Mouse (Mus musculus) kidney, embryonic 15.5 days (tissue): Measurements from ENCODE around the gene Hoxa6. TPM values are rescaled to one million over a fixed set of nuclear protein-coding genes. Genes with fewer than 3 reads are reported as not detected.

Experiments used
- ATAC-seq: fragments of 200-750 bp; cut with Nextera tagmentation; replicated peaks from 2 replicates; pipeline ENCODE4 v1.8.0; 2017; ENCODE audit warnings: moderate TSS enrichment; ENCODE audit not compliant: low FRiP score
- H3K27ac ChIP-seq: fragments of 300-500 bp; sonication (generic); 2 replicates; pipeline ENCODE4 v1.5.1; 2015; ENCODE audit warnings: mild to moderate bottlenecking, inconsistent platforms
- H3K27me3 ChIP-seq: fragments of 300-500 bp; sonication (generic); 2 replicates; pipeline ENCODE4 v1.6.1; 2015; ENCODE audit warnings: inconsistent platforms
- H3K36me3 ChIP-seq: fragments of 300-500 bp; sonication (generic); 2 replicates; pipeline ENCODE4 v1.6.1; 2015; ENCODE audit warnings: inconsistent platforms
- H3K4me1 ChIP-seq: fragments of 300-500 bp; sonication (generic); 2 replicates; pipeline ENCODE4 v1.6.1; 2015; ENCODE audit warnings: inconsistent platforms
- H3K4me2 ChIP-seq: fragments of 300-500 bp; sonication (generic); 2 replicates; pipeline ENCODE4 v1.6.1; 2015; ENCODE audit warnings: moderate library complexity, mild to moderate bottlenecking, inconsistent platforms
- H3K4me3 ChIP-seq: fragments of 300-500 bp; sonication (generic); replicated peaks from 2 replicates; pipeline ENCODE4 v1.5.1; 2015; ENCODE audit warnings: mild to moderate bottlenecking, inconsistent platforms
- H3K9ac ChIP-seq: fragments of 300-500 bp; sonication (generic); 2 replicates; pipeline ENCODE4 v1.6.1; 2015; ENCODE audit warnings: mild to moderate bottlenecking, inconsistent platforms
- H3K9me3 ChIP-seq: fragments of 300-500 bp; sonication (generic); replicated peaks from 2 replicates; pipeline ENCODE4 v1.6.1; 2016; ENCODE audit warnings: inconsistent platforms
- WGBS: fragments of 180-500 bp; shearing (Covaris S2); methylation state at CpG from one replicate; pipeline ENCODE4 v1.1.7; 2015; ENCODE audit warnings: mixed read lengths; 5-methylcytosine and 5-hydroxymethylcytosine counted together
- polyA plus RNA-seq: library from polyadenylated mRNA; unstranded; fragments of >200 nt; fragmentation: Nextera tagmentation; extraction: Ambion mirVana; gene quantifications from 2 replicates; pipeline ENCODE4 v1.2.1, GENCODE M21; 2015

Gene Hoxa6
- polyA plus RNA-seq, 1 experiment from 2014 or later, result 4.3 TPM

GRCm38 (mm10) chr6:52247766-52248637, 39.5 kb upstream of the Hoxa6 start:
- Histone ChIP-seq H3K9ac (peak overlapping the region; percentile 42), H3K9me3 (no peaks in the 10 kb centered on the region), H3K4me2 (peak overlapping the region; percentile 74), H3K4me1 (peaks cover 43% of the 10 kb centered on the region), H3K36me3 (no peaks in the 10 kb centered on the region), H3K4me3 (peak overlapping the region; percentile 39), H3K27ac (peak overlapping the region; percentile 86), H3K27me3 (peaks cover 53% of the 10 kb centered on the region)
- 5% methylated on average over 23 of the region's 23 CpGs for WGBS
- ATAC-seq, result no peak

DNA sequence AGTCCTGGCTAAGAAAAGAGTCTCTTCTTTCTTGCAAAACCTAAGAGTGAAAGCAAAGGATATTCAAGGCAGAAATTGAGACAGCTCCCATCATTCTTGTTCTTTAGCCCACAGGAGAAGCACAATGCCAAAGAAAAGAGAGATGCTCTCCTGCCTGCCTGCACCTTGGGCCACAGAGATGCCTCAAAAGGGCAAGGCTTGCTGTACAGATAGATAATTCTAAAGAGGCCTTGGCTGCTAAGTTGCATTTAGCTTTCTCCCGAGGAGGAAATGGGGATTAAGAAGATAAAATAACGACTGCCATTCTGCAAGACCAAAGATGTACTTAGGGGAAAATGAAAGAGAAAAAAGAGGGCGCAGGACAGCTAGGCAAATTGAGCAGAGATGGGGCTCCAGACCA, 38.4 kb upstream of the Hoxa6 start:
- H3K4me3 ChIP-seq, result peak overlapping the region; percentile 74
- no peaks in the 10 kb centered on the region for H3K36me3 ChIP-seq
- 7% methylated on average over 3 of the region's 3 CpGs for WGBS
- ATAC-seq, result no peak
- peak overlapping the region; percentile 95 for H3K27ac ChIP-seq
- H3K27me3 ChIP-seq, result peaks cover 45% of the 10 kb centered on the region
- peak overlapping the region; percentile 74 for H3K4me2 ChIP-seq
- H3K4me1 ChIP-seq, result peaks cover 44% of the 10 kb centered on the region
- peak overlapping the region; percentile 81 for H3K9ac ChIP-seq
- no peaks in the 10 kb centered on the region for H3K9me3 ChIP-seq

GRCm38 (mm10) chr6:52246403-52246803, 37.9 kb upstream of the Hoxa6 start:
- Histone ChIP-seq H3K4me2 (peak overlapping the region; percentile 74), H3K27ac (peak overlapping the region; percentile 95), H3K9me3 (no peaks in the 10 kb centered on the region), H3K4me1 (peaks cover 49% of the 10 kb centered on the region), H3K36me3 (no peaks in the 10 kb centered on the region), H3K27me3 (peaks cover 44% of the 10 kb centered on the region), H3K9ac (peak overlapping the region; percentile 81), H3K4me3 (peak overlapping the region; percentile 74)
- no peak for ATAC-seq
- under 1% methylated on average over 26 of the region's 26 CpGs for WGBS

DNA sequence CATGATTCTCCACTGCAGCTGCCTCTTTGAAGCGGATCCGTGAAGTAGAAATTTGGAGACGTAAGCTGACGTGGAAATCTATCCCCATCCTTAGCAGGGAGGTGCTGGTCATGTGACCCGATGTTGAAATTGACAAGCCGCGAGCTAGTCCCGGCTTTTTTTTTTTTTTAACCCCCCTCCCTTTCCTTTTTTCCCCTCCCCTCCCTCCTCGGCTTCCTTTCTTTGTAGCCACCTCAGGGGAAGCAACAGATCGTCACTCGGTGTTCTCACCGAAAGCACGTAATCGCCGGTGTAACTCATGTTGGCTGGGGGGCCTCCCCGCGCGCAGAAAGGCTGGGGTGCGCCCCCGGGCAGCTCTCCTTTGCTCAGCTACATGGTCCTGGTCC, 37.2 kb upstream of the Hoxa6 start, which contains the start of gene Hoxa11:
Gene Hoxa11 (minus strand): TSS at position 54 of the 386 bp plus-strand sequence.
- Histone ChIP-seq H3K9ac (peak within 1 kb of the TSS; percentile 81), H3K36me3 (no peaks in the 10 kb centered on the region), H3K9me3 (no peaks in the 10 kb centered on the region), H3K4me3 (peak within 1 kb of the TSS; percentile 74), H3K27me3 (peaks cover 39% of the 10 kb centered on the region), H3K4me1 (peaks cover 56% of the 10 kb centered on the region), H3K4me2 (peak within 1 kb of the TSS; percentile 74), H3K27ac (peak within 1 kb of the TSS; percentile 95)
- WGBS, result under 1% methylated on average over 20 of the region's 20 CpGs
- ATAC-seq, result peak; percentile 44

DNA sequence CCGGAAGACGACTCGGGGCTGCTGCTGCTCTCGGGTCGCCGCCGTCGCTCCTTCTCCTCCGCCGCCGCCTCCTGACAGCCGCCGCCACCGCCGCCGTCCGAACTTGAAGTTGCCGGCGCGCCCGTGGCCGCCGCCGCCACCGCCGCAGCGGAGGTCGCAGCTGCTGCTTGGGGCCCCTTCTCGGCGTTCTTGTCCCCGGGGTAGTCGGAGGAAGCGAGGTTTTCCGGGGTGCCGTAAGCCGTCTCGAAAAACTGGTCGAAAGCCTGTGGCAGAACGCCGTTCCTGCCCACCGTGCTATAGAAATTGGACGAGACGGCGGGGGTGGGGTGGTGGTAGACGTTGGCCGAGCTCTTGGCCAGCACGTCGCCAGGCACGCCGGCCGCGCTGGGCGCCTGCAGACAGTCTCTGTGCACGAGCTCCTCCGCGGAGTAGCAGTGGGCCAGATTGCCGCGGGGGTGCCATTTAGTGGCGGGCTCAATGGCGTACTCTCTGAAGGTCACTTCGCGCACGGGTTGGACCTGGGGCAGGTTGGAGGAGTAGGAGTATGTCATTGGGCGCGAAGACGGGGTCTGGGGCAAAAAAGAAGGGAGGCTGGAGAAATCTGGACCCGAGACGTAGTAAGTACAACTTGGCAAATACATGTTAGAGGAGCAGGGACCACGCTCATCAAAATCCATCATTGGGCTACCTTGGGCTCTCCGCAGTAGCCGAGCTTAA, 36.7 kb upstream of the Hoxa6 start:
- Histone ChIP-seq H3K4me1 (peaks cover 61% of the 10 kb centered on the region), H3K27ac (peak overlapping the region; percentile 95), H3K36me3 (no peaks in the 10 kb centered on the region), H3K4me2 (peak overlapping the region; percentile 74), H3K27me3 (peaks cover 35% of the 10 kb centered on the region), H3K4me3 (peak overlapping the region; percentile 74), H3K9me3 (no peaks in the 10 kb centered on the region), H3K9ac (peak overlapping the region; percentile 81)
- WGBS, result under 1% methylated on average over 71 of the region's 71 CpGs
- ATAC-seq, result 0 out of 2 replicates have a peak, but pooled peaks have one; percentile 5

DNA sequence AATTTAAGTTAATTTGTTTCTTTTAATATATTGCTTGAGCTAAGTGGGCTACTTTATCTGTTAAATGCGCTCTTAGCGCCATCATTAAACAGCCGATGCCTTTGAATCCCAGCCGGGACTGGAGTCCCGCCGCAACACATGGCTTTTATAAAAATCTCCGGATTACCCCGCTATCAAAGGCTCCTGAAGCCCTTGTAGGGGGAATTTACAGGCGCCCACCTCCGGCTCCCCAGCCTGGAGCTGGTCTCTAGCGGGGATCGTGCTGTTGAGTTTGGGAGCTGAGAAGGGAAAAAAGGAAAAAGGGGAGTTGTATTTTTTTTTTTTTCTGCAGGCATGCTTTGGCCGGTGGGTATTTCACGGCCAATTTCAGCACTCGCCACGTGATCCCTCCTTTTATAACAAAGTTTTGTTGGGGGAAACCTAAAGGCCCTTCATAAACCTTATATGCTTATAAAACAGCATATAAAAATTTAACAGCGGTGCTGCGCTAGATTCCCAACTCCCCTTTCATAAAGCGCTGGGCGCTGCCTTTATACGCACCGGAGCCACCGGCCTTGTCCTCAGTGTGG, 36.0 kb upstream of the Hoxa6 start:
- ATAC-seq, result no peak
- H3K27ac ChIP-seq, result peak overlapping the region; percentile 95
- H3K4me3 ChIP-seq, result peak overlapping the region; percentile 74
- H3K9ac ChIP-seq, result peak overlapping the region; percentile 81
- 2% methylated on average over 23 of the region's 23 CpGs for WGBS
- H3K9me3 ChIP-seq, result no peaks in the 10 kb centered on the region
- no peaks in the 10 kb centered on the region for H3K36me3 ChIP-seq
- peaks cover 34% of the 10 kb centered on the region for H3K27me3 ChIP-seq
- peaks cover 56% of the 10 kb centered on the region for H3K4me1 ChIP-seq
- peak overlapping the region; percentile 74 for H3K4me2 ChIP-seq

GRCm38 (mm10) chr6:52243681-52244121, 35.2 kb upstream of the Hoxa6 start:
- Histone ChIP-seq H3K27ac (peak overlapping the region; percentile 95), H3K4me2 (peak overlapping the region; percentile 74), H3K4me1 (peaks cover 47% of the 10 kb centered on the region), H3K9ac (peak overlapping the region; percentile 81), H3K36me3 (no peaks in the 10 kb centered on the region), H3K27me3 (peaks cover 28% of the 10 kb centered on the region), H3K4me3 (peak overlapping the region; percentile 74), H3K9me3 (no peaks in the 10 kb centered on the region)
- ATAC-seq, result no peak
- 4% methylated on average over 12 of the region's 12 CpGs for WGBS

- H3K4me3 ChIP-seq, result peak overlapping the region; percentile 74
- no peaks in the 10 kb centered on the region for H3K9me3 ChIP-seq
- WGBS, result 19% methylated on average over 4 of the region's 4 CpGs
- H3K36me3 ChIP-seq, result no peaks in the 10 kb centered on the region
- peak overlapping the region; percentile 74 for H3K4me2 ChIP-seq
- ATAC-seq, result no peak
- peaks cover 24% of the 10 kb centered on the region for H3K27me3 ChIP-seq
- H3K9ac ChIP-seq, result peak overlapping the region; percentile 81
- H3K27ac ChIP-seq, result peak overlapping the region; percentile 95
- peaks cover 40% of the 10 kb centered on the region for H3K4me1 ChIP-seq
Measured at GRCm38 (mm10) chr6:52242801-52243332, 34.3 kb upstream of the Hoxa6 start.

DNA sequence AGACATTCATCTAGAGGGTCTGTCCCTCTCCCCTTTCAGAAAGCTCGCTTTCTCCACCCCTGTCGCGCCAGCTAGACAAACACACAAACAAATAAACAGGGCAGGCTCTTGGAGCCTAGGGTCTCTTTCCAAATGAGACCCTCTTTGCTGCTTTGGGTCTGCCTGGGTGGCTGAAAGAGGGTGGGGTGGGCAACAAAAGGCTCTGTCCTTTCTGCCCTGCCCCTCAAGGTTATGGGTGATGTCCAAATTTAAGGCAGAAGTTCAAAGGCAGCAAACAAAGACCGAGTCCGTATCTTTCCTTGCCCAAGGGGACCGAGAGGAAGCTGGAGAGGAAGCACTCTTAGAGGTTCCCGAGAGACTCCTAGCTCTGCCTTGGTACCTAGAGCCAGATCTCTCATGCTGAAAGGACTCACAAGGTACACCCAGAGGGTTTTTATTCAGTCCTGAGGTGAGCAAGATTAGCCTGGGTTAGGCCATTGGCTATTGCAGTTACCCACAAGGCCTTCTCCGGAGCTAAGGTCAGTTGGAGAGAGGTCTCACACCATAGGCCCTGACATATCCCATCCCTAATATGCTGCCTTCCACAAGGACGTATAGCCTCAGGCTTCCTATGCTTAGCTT, 32.6 kb upstream of the Hoxa6 start:
- Histone ChIP-seq H3K27ac (peak overlapping the region; percentile 95), H3K9me3 (no peaks in the 10 kb centered on the region), H3K4me3 (peak overlapping the region; percentile 76), H3K27me3 (peaks cover 22% of the 10 kb centered on the region), H3K4me1 (peaks cover 45% of the 10 kb centered on the region), H3K9ac (peak overlapping the region; percentile 96), H3K36me3 (no peaks in the 10 kb centered on the region), H3K4me2 (peak overlapping the region; percentile 74)
- WGBS, result 6% methylated on average over 9 of the region's 9 CpGs
- ATAC-seq, result no peak; the same call in 1 of the 2 replicates

- ATAC-seq, result peak; percentile 69
- H3K9ac ChIP-seq, result peak within 1 kb of the TSS; percentile 96
Measured at GRCm38 (mm10) chr6:52240389-52241000, 32.0 kb upstream of the Hoxa6 start, which contains the start of gene Hoxa10. TSS of gene Hoxa10 (minus strand) at chr6:52240854.

More at GRCm38 (mm10) chr6:52240389-52241000, 32.0 kb upstream of the Hoxa6 start, which contains the start of gene Hoxa10:
- peaks cover 51% of the 10 kb centered on the region for H3K4me1 ChIP-seq
- 2% methylated on average over 35 of the region's 35 CpGs for whole genome bisulfite sequencing
- peak within 1 kb of the TSS; percentile 95 for H3K27ac ChIP-seq
- H3K9me3 ChIP-seq, result no peaks in the 10 kb centered on the region
- peak within 1 kb of the TSS; percentile 76 for H3K4me3 ChIP-seq
- H3K36me3 ChIP-seq, result no peaks in the 10 kb centered on the region
- peaks cover 22% of the 10 kb centered on the region for H3K27me3 ChIP-seq
- peak within 1 kb of the TSS; percentile 74 for H3K4me2 ChIP-seq
